Mouse (Mus musculus): ENCODE data around the gene Dock8.

The Dock8 gene

GRCm38 (mm10) chr19:25060375-25060774 is 61.0 kb downstream of the Dock8 start:
- peak; percentile 47 for DNase-seq (ENCODE audit: inconsistent ontology term)

- no peak for DNase-seq (ENCODE audit: inconsistent ontology term)
Measured at GRCm38 (mm10) chr19:25062188-25062856, 63.0 kb downstream of the Dock8 start.

GRCm38 (mm10) chr19:25062857-25063240 is 63.5 kb downstream of the Dock8 start:
- no peak for DNase-seq (ENCODE audit: inconsistent ontology term)

DNA sequence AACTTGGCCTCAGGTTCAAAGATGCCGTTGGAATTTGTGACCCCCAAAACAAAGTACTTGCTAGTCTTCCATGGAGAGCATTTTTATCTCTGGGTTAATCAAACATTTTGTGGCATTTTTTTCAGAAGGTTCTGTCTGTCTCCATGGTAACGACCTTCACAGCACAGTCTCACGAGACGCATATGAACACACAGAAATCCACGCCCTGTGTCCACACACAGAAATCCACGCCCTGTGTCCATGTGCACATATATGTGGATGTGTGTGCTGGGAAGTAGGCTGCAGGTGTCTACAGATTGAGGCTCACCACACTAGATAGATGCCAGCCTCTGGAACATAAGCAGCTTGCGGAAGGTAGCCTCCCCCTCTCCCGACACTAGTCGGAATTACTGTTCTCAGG is 66.9 kb downstream of the Dock8 start:
- DNase-seq (ENCODE audit: inconsistent ontology term), result no peak

DNA sequence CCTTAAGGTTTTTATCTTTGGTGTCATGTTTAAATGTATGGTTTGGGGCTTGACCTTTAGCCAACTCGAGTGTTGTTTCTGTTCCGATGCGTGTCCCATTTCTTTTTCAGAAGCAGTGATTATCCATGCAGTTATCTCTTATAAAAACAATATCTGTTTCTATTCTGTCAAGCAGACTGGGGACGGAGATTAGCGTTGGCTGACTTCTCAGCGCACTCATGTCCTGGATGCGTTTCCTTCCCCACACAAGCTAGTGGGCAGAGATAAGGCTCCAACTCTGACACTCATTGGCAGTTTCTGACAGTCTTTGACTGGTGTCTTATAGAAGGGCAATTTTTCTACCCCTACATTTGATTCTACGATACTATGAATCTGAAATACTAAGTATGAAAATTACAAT is 69.2 kb downstream of the Dock8 start:
- no peak for DNase-seq (ENCODE audit: inconsistent ontology term)

- no peak for DNase-seq (ENCODE audit: inconsistent ontology term)
Measured at GRCm38 (mm10) chr19:25072521-25072920, 73.2 kb downstream of the Dock8 start.

DNA sequence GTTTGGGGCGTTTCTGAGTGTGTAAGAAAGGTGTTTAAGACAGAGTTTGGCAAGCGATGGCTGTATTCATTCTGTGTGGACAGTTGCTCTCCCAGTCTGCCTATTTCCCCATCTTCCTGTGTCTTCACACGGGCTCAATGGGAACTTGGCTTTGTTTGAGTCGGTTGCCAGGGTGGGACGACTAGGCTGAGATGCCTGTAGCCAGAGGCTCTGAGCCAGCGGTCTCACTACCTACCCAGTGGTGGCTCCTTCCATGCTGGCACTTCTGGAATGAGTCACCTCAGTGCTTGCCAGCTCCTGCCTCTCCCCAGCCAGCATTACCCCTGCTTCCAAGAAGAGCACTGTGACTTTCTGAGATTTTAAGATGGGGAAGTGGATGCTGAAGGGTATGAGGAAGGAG is 75.4 kb downstream of the Dock8 start:
- DNase-seq (ENCODE audit: inconsistent ontology term), result peak; percentile 27

- no peak for DNase-seq (ENCODE audit: inconsistent ontology term)
Measured at GRCm38 (mm10) chr19:25077636-25078035, 78.3 kb downstream of the Dock8 start.

DNA sequence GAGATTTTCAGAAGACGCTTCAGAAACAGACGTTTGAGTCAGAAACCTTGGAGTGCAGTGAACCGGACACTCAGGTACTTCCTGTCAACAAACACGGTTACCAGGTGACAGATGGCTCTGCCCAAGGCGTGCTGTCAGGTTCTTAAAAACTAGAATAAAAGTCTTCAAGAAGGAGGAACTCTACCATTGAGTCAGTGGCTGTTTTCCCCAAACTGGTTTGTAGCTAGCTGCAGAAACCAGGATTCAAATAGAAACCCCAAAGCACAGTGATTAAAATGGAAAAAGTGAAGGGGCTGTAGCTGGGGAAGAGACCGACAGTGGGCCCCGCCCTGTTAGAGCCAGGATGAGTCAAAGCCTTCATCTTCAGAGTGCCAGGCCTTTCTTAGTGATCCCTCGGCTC is 78.8 kb downstream of the Dock8 start:
- DNase-seq (ENCODE audit: inconsistent ontology term), result no peak

- no peak for DNase-seq (ENCODE audit: inconsistent ontology term)
Measured at GRCm38 (mm10) chr19:25080166-25080565, 80.8 kb downstream of the Dock8 start.

DNA sequence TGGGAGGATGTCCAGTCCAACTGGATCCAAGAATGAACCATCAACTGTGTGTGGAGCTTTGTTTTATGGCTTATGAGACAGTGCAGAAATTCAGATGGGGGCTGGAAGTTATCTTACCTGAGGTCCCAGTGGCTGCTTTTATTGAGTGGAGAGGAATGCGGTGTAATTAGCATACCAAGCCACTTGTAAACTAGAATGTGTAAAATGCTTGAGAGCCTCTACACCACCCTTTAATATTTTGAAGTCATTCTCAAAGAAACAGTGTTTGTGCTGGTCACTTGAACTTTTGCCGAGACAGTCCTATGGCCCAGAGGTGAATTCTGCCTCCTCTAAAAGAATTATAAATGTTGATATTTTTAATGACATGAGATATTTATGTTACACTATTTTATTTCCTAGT is 83.5 kb downstream of the Dock8 start:
- no peak for DNase-seq (ENCODE audit: inconsistent ontology term)

DNA sequence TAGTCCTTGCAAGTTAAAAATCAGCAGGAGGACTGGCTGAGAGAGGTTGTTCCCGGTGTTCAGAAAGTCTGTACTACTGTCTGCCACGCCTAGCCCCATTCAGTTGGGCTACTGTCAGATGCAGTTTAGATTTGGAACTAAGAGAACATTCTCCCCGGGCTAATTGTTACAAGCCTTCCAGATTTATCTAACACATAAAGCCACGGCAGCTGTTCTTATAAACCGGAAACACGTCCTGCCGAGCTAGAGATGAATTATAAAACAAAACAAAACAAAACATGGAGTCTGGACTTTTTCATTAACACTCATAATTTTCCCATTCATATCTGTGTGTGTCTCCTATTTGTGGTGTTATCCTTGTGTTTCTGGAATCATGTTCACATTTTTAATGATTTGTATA is 87.8 kb downstream of the Dock8 start:
- no peak for DNase-seq (ENCODE audit: inconsistent ontology term)

GRCm38 (mm10) chr19:25089746-25090145 is 90.4 kb downstream of the Dock8 start:
- DNase-seq (ENCODE audit: inconsistent ontology term), result no peak

DNA sequence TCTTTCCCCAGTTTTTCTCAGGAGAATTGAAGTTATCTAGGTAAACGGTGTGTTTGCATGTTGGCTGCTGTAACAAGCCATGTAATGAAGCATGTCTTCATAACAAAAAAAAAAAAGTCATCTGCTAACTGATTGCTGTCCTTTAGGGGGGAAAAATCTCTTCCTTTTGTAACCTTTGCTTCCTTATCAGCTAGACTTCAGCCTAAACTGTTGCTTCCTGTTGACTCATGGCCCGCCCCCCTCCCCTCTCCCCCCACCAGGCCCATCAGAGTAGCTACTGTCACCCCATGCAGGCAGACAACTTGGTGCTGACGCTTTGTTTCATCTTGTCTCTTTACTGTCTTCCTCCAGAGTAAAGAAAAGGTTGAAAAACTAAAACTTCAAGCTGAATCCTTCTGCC is 95.8 kb downstream of the Dock8 start:
- DNase-seq (ENCODE audit: inconsistent ontology term), result no peak

- DNase-seq (ENCODE audit: inconsistent ontology term), result no peak
Measured at GRCm38 (mm10) chr19:25096316-25096715, 97.0 kb downstream of the Dock8 start.

- no peak for DNase-seq (ENCODE audit: inconsistent ontology term)
Measured at GRCm38 (mm10) chr19:25096986-25097385, 97.7 kb downstream of the Dock8 start.

DNA sequence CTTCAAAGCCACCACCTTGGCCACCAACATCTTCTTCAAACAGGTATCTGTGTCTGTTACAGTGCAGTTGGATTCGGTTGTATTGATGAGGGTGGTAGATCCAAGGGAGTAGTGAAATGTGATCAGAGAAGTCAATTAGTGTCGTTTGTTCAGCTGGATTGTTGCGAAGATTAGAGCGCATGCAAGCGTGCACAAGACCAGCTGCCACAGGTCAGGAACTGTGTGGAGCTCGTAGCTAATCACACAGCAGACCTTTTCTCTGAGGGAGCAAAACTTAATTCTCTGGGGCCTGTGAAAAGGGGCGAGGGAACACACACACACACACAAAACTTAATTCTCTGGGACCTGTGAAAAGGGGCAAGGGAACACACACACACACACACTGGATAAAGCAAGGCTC is 98.2 kb downstream of the Dock8 start:
- no peak for DNase-seq (ENCODE audit: inconsistent ontology term)

DNA sequence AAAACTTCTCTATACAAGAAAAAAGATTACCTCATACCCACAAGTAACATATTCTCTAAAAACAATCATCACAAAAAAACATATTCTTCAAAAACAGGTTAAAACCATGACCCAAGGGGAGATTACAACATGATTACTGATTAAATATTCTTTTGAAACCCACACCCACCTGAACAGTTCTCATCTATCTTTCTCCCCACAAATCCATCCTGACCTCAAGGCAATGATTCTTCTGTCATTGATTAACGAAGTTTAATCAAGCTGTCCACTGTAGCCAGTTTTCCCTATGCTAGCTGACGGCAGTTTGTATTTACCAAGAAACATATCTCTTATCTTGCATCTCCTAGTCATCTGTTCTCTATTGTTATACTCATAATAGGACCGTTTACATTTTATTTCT is 98.6 kb downstream of the Dock8 start:
- DNase-seq (ENCODE audit: inconsistent ontology term), result no peak

GRCm38 (mm10) chr19:25098941-25099340 is 99.6 kb downstream of the Dock8 start:
- DNase-seq (ENCODE audit: inconsistent ontology term), result no peak

- no peak for DNase-seq (ENCODE audit: inconsistent ontology term)
Measured at GRCm38 (mm10) chr19:25105682-25106081, 106.3 kb downstream of the Dock8 start.

GRCm38 (mm10) chr19:25106315-25106714 is 107.0 kb downstream of the Dock8 start:
- DNase-seq (ENCODE audit: inconsistent ontology term), result no peak

DNA sequence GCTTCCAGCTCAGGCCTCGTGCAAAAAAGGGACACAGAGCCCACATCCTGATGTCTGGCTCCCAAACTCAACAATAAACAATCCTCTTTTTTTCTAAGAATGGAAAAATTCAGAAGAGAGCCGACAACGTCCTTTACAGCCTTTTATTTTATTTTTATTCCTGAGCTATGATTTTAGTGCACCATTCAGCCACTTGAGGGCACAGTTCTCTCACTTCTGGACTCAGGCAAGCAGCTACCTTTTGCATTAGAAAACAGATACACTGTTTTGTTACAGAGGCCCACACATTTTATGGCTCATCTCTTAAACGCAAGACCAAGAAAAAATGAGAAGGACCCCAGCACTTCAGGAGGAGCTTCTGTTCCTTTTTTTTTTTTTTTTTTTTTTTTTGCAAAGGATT is 108.1 kb downstream of the Dock8 start:
- peak; percentile 19 for DNase-seq (ENCODE audit: inconsistent ontology term)

- DNase-seq (ENCODE audit: inconsistent ontology term), result peak; percentile 3
Measured at GRCm38 (mm10) chr19:25111591-25112233, 112.4 kb downstream of the Dock8 start.

DNA sequence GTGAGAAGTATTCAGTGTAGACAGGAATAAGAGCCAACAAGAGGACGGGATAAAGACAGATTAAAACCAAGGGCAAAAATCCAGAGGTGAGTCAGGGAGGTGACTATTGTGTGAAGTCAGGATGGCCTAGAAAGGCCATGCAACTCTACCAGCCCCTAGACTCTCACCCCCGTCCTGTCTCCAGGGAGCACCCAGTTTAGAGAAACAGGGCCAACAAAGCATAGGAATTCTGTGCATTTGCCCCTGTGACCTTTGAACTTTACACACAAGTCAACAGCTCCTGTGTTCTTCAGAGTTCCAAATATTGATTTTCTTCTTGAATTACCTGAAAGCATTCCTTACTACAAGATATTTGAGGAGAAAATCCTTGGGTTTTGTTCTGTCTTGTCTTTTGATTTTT is 117.6 kb downstream of the Dock8 start:
- DNase-seq (ENCODE audit: inconsistent ontology term), result no peak

All from Muller cell, postnatal 12 days (primary cell).